Mouse (Mus musculus) heart, postnatal 36 days (tissue): Measurements from ENCODE around the gene Rgs6. TPM values are rescaled to one million over a fixed set of nuclear protein-coding genes. Genes with fewer than 3 reads are reported as not detected.

ENCODE experiments used
- DNase-seq, 2 experiments: peaks; one replicate each; pipeline ENCODE4 v3.0.0; 2021 to 2022
- intact Hi-C: fragments of 180-260 bp; cut with DNase I; formaldehyde crosslinking; loops from one replicate; pipeline ENCODE4 v1.15.1; 2025
- total RNA-seq, 2 experiments: library from RNA; stranded (reverse); gene quantifications; 2 replicates each; pipeline ENCODE4 v1.2.3; 2021

Gene Rgs6
- total RNA-seq, 2 experiments from 2014 or later, result 10.7 to 11.7 TPM

DNA sequence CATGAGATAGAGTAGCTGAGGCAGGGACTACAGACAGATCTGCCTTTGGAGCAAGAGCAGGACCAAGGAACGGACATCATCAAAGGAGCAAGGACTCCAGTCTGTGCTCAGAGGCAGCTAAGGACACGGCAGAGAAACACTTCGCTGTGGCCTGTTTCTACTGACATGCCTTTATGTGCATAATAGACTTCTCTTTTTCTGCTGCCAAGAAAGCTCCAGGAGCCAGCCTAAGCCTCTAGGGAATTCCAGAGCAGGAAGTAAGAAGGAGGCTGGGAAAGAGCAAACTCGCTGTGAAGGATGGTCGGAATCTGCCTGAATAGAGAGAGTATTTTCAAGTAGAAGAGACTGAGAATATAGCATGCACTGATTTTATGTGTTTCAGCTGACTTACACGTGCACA lies 253.5 kb downstream of the Rgs6 start:
- DNase-seq, result no peak
- intact Hi-C loops, result no loop called here

DNA sequence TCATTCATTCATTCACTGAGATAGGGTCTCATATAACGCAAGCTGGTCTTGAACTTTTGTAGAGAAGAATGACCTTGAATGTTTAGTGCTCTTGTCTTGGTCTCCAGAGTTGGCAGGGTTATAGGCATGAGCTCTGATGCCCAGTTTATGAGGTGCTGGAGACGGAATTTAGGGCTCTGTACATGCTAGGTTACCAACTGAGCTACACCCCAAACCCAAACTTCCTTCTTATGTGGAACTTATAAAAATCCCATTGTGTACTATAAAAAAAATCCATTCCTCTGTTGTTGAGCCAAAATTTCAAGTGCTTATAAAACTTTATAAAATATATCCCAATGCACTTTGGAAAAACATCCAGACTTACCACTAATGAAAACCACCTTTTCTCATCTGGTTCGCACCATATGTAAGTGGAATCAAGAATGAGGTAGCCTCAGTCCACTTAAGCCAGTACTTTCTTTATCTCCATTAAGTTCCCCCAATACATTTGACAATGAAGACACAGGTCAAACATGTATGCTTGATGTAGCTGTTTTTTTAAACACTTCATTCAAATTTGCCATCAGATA lies 260.3 kb downstream of the Rgs6 start:
- no peak for DNase-seq
- intact Hi-C loops, result no loop called here

DNA sequence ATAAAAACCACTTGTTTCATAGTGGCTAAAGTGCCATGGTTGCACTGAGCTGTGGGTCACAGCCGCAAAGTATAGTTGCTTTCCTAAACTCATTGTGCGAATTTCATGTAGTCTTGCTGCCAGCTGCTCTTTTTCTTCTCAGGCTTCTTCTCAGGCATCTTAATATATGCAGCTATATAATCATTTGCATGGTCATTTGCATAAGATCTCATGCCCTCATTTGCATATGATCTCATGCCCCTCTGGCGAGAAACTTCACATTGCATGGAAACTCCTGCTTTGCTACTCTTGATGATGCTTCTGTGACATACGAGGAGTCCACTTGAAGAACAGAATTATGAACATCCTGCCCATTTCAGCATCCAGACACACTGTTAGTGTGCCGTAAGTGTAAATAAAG lies 266.8 kb downstream of the Rgs6 start:
- intact Hi-C loops, result no loop called here
- no peak for DNase-seq

DNA sequence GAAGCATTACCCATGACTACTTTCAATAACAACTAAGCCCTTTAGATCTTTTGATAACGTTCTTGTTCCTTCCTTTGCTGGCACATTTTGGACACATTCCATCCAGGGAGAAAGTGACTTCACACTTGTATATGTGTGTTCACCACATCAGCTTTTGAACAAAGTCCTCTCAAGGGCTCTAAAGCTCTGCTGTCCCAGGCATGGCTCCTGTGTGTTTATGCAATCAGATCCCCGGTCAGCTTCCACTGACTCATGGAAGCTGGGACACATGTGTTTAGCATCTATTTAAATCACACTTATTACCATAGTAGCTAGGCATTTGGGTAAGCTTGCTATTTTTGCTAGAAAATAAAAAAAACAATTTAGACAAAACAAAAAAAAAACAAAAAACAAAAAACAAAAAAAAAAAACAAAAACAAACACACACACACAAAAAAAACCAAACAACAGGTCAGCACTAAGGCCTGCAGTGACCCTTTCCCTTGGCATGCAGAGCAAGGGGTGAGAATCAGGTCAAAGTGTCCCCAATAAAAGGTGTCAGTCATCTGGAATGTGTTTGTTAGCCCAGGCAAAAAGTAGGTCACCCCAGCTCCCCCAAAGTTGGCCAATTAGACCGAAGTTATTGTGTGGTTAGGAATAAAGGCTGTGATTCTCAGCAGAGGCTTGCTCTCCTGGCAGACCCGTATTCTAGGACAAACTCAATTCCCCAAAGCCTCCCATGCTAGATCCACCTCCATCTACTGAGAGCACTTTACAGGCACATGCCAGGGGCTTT lies 267.4 kb downstream of the Rgs6 start:
- intact Hi-C loops, result no loop called here
- DNase-seq, result no peak

DNA sequence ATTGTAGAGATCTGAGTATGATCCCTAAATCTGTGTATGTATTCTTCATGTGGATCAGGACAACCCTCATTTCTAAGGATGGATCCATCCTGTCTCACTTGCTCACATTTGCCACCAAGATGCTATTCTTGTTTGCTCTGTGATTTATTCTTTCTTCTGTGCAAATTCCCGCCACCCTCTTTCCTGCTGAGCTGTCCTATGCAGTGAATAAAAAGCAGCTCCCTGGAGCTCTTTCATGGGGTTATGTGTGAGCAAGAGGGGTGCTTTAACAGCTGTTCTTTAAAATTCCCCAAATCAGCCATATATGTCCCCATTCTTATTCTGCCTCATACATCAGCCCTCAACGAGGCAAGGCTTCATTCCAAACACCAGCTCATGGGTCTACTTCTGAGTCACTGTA lies 277.6 kb downstream of the Rgs6 start:
- no peak for DNase-seq
- intact Hi-C loops, result no loop called here

DNA sequence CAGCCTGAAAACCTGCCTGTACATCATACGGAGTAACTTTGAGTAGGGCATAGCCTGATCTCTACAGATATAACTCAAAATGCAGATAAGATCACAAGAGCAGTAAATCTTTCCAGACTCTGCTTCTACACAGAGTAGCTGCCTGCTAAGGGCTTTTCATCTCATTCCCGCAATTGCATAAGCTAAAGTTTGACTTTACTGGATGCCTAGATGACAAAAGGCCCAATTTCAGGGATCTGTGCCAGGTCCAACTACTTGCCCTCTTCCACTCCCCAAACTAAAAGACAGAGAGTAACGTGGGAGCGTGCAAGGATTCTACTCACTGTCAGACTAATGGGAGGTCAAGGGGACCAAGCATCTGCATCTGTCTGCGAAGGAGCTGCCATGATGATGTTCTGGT lies 292.6 kb downstream of the Rgs6 start:
- no peak for DNase-seq
- intact Hi-C loops, result no loop called here

DNA sequence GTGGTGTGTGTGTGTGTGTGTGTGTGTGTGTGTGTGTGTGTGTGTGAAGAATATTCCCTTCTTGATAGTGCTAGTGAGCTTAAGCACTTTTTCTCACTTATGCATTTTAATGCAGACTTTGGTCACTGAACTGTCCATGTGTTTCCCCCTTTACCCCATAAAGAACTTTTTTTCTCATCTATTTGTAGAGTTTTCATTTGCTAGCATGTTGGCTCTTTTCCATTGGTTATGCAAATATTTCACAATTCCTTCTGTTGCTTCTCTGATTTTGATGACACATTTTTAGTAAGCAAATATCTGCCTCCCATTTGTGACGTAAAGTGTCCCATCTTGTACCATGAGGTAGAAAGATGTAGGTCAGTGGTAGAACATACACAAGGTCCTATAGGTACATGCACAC lies 295.0 kb downstream of the Rgs6 start:
- intact Hi-C loops, result no loop called here

DNA sequence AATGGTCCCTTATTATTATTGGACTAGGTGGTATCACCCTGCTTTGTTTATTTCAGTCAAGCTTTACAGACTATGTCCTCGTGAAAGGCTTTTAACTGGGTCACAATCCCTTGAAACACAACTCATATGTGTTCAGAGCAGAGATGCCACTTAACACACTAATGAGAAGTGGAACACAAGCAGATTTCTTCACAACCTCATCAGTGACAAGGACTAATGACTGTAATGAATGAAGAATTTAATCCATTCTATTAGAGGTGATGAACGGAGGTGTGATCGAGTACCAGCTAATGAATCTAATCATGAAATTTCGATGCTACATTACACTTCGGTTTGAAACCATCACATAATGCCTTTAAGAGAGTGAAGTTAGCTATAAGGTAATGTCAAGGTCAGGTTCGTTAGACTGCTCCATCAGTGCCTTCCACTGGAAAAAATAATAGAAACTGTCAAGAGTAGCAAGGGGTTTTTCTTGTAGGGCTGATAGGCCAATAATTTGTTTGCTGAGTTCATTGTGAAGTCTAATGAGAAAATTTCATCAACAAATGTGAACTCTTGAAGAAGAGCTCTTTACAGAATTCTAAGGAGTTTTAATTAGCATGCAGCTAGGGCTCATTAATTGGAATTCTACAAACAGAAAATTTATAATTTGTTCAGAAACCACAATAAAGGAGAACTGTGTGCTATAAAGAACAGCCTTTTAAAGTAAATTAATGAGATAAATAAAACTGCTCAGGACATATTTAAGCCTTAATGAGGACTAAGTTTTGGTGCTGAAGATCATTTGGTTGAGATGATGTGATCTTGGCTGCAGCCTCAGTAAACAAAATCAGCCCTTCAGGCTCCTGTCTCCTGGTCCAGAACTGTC lies 307.1 kb downstream of the Rgs6 start:
- intact Hi-C loops, result no loop called here
- DNase-seq, result no peak

More for the DNA sequence above, 295.0 kb downstream of the Rgs6 start:
- DNase-seq, result no peak

DNA sequence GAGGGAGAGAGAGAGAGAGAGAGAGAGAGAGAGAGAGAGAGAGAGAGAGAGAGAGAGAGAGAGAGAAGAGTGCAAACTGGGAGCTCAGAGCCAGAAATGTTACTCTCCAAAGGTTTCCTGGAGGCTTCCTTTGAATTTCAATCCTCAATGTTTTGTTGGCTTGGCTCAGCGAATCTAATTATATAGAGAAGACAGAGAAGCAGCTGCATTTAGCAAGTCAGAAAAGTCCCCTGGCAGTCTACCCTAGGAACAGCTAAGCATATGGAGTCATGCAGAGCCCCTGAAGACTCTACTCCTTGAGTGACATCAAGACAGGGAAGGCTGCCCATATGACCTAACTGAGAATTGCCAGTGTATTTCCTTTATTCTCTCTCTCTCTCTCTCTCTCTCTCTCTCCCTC lies 317.7 kb downstream of the Rgs6 start:
- no peak for DNase-seq
- intact Hi-C loops, result no loop called here

DNA sequence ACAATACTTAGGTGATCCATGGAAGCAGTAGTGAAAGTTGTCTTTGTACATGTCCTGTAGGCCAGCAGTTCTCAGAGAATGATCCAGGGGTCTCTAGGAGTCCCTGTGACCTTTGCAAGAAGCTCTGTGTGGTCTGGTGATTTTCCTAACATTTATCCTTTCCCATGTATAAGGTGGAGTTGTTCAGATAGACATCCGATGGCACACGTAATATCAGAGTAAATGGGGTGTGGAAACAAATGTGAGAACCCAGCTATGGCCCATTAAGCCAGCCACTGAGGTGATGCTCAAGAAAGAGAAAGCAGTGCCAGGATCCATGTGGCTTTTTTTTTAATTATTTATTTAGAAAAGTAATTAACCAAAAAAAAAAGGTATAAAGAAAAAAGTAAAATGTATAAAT lies 322.8 kb downstream of the Rgs6 start:
- intact Hi-C loops, result no loop called here
- DNase-seq, result no peak

DNA sequence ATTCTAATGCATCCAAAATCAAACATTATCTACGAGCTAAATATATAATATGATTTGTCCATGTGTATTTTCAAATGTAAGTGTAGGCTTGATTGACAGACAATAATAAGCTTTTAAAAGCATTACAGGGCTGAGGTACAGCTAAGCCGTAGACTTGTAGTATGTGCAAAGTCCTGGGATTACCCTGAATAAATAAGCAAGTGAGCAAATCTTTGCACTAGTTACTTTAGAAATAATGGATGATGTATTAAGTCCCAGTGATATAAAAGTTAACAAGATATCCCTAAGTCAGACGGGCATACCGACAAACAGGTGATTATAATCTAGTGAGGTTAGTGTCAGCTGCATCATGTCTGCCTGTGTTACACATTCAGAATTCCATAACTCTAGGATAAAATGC lies 326.0 kb downstream of the Rgs6 start:
- intact Hi-C loops, result no loop called here
- DNase-seq, result no peak

DNA sequence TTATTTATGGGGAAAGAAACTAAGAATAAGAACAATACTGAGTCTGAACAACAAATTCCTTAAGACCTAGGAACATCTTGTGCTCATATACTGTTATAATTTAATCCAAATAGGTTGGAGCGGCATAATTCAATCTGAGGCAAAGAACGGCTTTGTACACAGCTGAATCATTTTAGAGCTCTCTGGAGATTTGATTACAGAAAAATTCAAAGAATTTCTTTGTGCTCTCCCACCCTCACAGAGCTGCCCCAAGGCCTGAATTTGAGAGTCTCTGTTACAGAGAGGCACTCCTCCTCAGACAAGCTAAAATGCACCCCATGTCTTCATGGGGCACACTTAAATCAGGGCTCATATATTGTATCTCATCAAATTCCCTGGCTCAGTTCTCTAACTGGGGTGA lies 332.1 kb downstream of the Rgs6 start:
- intact Hi-C loops, result no loop called here
- DNase-seq, result no peak

DNA sequence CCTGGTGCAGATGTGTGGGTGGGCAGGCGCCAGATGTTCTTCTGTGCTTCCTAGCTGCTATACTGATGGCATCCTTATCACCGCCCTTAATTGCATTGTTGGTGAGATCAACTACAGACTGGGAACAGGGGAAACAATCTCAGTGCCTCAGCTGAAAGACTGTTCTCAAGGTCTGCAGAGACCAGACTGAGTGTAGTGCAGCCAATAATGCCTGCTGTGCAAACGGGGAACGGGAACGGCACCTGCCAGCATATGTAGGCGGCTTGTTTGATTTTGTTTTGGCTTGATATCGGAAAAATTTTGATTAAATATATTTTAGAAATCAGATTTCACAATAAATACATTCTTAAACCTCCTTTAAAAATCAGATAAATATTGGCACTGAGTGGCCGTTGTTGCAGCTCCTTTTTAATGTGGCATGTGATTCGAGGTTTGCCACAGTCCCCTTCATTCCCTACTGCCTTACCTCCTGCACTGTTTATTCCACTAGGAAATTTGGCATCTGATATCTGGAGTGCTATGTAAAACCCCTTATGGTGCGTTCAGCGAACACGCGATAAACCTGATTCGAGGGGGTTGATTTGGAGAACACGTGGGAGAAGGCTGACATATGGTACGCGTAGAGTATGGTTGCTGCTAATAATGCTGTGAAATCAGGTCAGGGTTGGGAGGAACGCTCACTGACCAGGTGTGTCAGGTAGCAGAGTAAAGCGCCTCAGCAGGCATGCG lies 333.4 kb downstream of the Rgs6 start:
- intact Hi-C loops, result no loop called here
- DNase-seq, result no peak

DNA sequence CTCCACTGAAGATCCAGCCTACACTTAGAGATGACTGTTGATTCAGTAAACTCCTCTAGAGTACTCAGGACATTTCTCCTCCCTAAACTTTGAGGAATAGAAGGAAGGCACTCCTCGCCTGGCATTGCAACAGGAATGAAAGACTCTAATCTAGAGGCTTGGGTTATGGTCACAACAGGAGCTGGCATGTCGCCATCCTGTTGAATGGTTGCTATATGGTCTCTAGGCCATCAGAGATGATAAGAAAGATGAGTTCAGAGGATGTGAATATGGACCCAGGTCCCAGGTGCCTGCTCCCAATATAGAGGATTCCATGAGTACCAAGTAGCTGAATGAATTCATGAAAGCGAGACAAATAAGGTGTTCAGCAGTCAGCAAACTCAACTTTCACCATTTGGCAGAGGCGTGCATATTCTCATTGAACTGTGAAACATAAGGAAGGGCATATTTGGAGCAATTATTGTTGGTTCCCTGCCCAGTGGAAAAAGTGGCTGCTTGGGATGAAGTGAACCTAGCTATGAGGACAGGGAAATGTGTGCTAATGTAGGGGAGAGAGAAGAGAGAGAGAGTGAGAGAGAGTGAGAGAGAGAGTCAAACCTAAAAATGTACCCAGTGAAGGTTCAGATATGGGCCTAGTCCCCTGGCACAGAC lies 334.9 kb downstream of the Rgs6 start:
- no peak for DNase-seq
- intact Hi-C loops, result no loop called here

DNA sequence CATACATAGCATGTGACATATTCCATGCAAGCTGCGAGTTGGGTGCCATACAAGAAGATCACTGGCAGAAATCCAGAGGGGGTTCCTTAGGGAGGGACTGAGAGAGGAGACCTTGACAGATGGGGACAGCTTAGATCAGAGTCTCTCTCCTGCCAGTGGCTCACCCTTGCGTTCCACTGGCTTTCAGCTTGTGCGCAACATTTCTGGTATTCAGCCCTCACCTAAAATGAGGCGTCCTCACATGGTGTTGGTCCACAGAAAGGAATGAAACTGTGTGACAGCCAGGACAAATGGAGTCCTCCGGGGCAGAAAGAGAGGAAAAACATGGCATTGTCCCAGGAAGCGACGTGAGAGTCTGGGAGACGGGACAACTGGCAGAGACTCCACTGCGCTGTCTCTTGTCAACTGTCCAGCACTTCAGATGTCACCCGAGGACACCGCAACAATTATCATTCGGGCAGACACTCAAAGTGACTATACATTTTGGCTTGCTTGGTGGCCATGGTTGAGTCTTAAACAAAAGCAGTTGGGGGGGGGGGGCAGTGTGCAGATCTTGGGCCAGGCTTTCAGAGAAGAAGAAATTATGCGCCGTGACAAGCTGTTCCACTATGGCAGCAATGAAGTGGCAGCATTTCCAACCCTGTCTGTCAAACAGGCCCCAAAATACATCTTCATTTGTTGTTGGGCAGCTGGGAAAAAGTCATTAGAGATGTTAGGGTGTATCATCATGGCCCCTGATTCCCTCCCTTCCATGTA lies 344.8 kb downstream of the Rgs6 start:
- DNase-seq, result peak; percentile 72 to 77
- intact Hi-C loops, result no loop called here

DNA sequence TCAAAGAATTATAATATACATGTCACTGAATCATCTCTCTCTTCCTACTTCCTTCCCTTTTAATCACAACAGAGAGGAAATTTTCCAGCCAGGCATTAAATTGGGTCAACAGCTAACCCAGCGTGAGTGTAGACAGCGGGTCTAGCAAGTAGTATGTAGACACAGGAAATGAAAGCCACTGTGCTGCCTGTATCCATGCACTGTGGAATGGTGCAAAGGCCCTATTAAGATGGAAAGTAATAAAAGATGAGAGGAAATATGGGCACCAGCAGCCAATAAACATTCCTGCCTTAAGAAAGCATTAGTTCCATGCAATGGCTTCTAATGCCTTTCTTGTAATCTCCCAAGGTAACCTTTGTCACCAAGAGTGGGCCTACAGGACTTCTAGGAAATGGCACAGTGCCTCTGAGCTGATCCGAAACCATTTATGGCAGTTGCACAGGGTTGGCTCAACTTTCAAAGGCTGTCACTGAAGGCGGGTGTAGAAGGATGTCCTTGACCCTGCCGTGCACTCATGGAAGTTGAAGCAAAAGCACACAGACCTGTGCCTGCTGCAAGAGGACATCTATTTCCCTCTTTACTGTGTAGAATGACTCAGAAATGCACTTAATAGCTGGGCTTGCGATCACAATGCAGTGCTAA lies 347.1 kb downstream of the Rgs6 start:
- intact Hi-C loops, result no loop called here
- no peak for DNase-seq

DNA sequence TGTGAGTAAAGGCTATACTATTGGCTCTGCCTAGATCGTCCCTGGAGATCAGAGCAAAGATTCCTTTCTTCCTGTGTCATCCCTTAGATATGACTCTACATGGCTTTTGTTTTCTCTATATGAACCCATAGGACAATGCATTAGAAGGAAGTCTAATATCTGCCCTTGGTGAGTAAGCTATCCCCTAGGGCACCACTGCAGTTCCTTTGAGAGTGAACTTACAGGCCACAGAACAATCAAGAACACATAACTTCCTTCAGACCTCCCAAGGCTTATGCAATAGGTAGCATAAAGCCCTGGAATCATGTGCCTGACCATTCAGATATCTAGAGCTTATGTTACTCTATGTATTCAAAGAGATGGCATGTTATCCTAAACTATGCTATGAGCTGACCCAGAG lies 347.7 kb downstream of the Rgs6 start:
- DNase-seq, result no peak
- intact Hi-C loops, result no loop called here

DNA sequence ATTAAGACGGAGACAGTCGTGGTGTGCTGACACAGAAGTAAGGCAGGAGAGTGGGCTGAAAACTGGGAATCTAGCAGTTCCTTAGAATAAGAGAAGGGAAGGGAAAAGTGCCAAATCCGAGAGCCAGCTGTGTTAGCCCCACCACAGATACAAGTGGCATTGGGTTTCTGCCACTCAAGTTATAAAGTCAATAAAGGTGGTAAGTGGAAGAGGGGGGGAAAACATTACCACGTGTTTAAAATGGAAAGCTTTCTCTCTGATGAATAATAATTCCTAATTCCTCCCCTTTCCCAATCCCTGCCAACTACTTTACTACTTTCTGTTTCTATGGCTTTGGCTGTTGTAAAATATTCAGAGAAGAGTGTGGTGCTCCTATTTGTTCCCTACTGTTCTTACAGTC lies 352.4 kb downstream of the Rgs6 start:
- intact Hi-C loops, result loop anchor here (10.0 kb wide), 1 partner anchor 326 kb away; no protein-coding TSS in a partner anchor
- no peak for DNase-seq

DNA sequence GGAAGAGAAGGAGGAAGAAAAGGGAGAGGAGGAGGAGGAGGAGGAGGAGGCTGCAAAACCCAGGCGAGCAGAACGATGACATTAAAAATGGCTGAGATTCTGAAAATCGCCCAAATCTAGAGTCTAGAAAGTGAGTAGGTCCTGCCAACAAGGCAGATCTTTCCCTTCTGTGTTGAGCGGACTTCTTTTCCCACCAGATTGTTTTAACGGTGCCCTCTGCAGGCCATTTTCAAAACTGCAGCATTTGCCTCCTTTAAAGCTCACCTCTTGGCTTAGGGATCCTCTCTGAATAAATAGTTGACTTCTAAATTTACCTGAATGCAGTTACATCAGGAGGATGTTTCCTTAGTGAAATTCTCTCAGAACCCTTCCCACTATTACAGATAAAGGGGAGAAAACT lies 358.4 kb downstream of the Rgs6 start:
- peak; percentile 83 to 90 for DNase-seq
- intact Hi-C loops, result loop anchor here (1.0 to 10.0 kb wide), 4 partner anchors 72 to 448 kb away; no protein-coding TSS in a partner anchor
